Mouse (Mus musculus): ENCODE measurements at regions not wholly inside any gene's neighbourhood (a gene's known extent, or its start where the extent isn't known, plus 50 kb on each side); places are given as distances from the start of the nearest gene placed in this dataset.

GRCm38 (mm10) chr12:71603136-71603535 lies 227.7 kb upstream of the Daam1 start:
- TF ChIP-seq POLR2A (IDR thresholded peaks at IDR 0.05; ENCODE audit: insufficient read depth, low read depth, low read length) = no peak
- no peak for TF ChIP-seq CTCF (IDR thresholded peaks at IDR 0.05)
- TF ChIP-seq EP300 (IDR thresholded peaks at IDR 0.05; ENCODE audit: insufficient read depth, low read depth, low read length) = no peak
